Mouse (Mus musculus) retina, embryonic 14.5 days (tissue): ENCODE results near the gene Sox2.
A peak's percentile ranks its signal among the peaks of the same experiment; 100 is the strongest.

ENCODE experiments used
- DNase-seq: peaks from one replicate; pipeline ENCODE4 v3.0.0-alpha.2; 2015; ENCODE audit warnings: low spot score

Gene Sox2

GRCm38 (mm10) chr3:34649726-34650620 is at the start of gene Sox2:
Gene Sox2 (plus strand): TSS chr3:34650405.
- peak; percentile 94 for DNase-seq

- DNase-seq, result no peak
These were observed 49.1 kb upstream of the Sox2 start for GRCm38 (mm10) chr3:34601116-34601515.

- DNase-seq, result no peak
These were observed 36.1 kb upstream of the Sox2 start for GRCm38 (mm10) chr3:34614107-34614506.

GRCm38 (mm10) chr3:34615526-34615925 is 34.7 kb upstream of the Sox2 start:
- no peak for DNase-seq

GRCm38 (mm10) chr3:34618934-34619333 is 31.3 kb upstream of the Sox2 start:
- no peak for DNase-seq

GRCm38 (mm10) chr3:34620121-34620520 is 30.1 kb upstream of the Sox2 start:
- DNase-seq, result no peak

GRCm38 (mm10) chr3:34624721-34625270 is 25.4 kb upstream of the Sox2 start:
- no peak for DNase-seq

GRCm38 (mm10) chr3:34626521-34626920 is 23.7 kb upstream of the Sox2 start:
- DNase-seq, result no peak

- peak; percentile 35 for DNase-seq
These were observed 20.2 kb upstream of the Sox2 start for GRCm38 (mm10) chr3:34630031-34630430.

GRCm38 (mm10) chr3:34630736-34631135 is 19.5 kb upstream of the Sox2 start:
- no peak for DNase-seq

- DNase-seq, result peak; percentile 14
These were observed 13.2 kb upstream of the Sox2 start for GRCm38 (mm10) chr3:34636958-34637357.

- peak; percentile 32 for DNase-seq
These were observed 12.7 kb upstream of the Sox2 start for GRCm38 (mm10) chr3:34637481-34637880.

- no peak for DNase-seq
These were observed 12.3 kb upstream of the Sox2 start for GRCm38 (mm10) chr3:34637926-34638325.

- peak; percentile 47 for DNase-seq
These were observed 11.9 kb upstream of the Sox2 start for GRCm38 (mm10) chr3:34638344-34638743.

GRCm38 (mm10) chr3:34639031-34639872 is 11.0 kb upstream of the Sox2 start:
- peak; percentile 93 for DNase-seq

GRCm38 (mm10) chr3:34639873-34640270 is 10.3 kb upstream of the Sox2 start:
- peak; percentile 28 for DNase-seq

- no peak for DNase-seq
These were observed 9.9 kb upstream of the Sox2 start for GRCm38 (mm10) chr3:34640276-34640675.

- peak; percentile 89 for DNase-seq
These were observed 9.3 kb upstream of the Sox2 start for GRCm38 (mm10) chr3:34640690-34641600.

- DNase-seq, result peak; percentile 31
These were observed 8.3 kb upstream of the Sox2 start for GRCm38 (mm10) chr3:34641756-34642497.

- DNase-seq, result peak; percentile 69
These were observed 7.7 kb upstream of the Sox2 start for GRCm38 (mm10) chr3:34642498-34642941.

GRCm38 (mm10) chr3:34643067-34643466 is 7.1 kb upstream of the Sox2 start:
- DNase-seq, result peak; percentile 11
